Mouse (Mus musculus) ovary, adult 18-20 months (tissue): ENCODE data around the gene Nr2c1.

Source experiments
- DNase-seq: peaks from one replicate; pipeline ENCODE4 v3.0.0; 2022; ENCODE audit warnings: low spot score, mixed read lengths

The Nr2c1 gene

DNA sequence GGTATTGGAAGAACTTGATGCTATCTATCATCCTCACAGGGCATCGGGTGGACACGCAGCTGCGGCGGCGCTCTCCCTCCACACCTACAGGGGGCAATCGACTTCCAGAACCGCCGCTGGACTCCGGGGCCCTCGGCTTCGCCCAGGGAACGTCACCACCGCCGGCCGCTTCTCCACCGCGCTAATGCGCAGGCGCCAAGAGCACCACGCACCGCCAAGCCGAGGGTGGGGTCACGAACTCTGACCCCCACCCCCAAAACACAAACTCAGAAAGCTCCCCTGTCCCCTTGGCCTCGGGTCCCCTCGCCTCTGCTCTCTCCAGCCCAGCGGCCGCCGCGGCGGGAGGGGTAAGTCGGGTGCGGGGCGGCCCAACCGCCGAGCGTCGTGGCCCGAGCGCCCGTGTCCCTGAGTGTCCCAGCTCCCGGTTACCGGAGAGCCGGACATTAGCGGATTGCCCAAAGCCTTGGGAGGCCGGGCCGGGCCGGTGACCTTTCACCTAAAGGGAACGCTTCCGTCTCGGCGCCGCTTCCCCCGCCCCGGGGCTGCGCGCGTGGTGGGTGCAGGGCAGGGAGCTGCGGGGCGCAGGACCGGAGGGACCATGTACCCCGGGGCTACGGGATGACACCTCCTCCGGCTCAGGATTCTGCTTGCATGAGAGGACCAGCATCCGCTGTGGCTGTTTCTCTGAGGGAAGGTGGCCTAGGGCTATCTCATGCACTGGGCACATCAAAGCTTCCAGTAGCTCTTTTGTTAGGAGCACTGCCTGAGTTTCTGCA, at the start of gene Nr2c1:
Nr2c1 (plus strand) TSS at position 268 of the 776 bp plus-strand sequence.
- DNase-seq, result peak; percentile 84

DNA sequence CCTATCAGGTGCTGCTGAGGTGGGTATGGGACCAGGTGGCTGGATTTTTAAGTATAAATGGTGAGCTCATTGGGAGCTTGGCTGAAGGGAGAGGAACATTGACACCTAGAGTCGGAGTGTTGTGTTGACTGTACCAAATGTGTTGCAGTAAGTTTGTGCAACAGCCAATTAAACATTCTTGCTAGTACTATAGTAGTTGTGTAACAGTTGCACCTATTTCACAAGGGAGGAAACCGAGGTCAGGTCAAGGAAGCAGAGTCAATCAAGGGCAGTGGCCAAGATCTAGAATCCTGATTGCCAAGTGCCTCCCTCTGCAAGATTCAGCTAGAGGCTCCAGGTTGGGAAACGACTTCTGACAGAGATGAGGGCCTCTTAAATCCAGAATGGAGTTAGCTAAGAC, 49.7 kb upstream of the Nr2c1 start:
- DNase-seq, result no peak

DNA sequence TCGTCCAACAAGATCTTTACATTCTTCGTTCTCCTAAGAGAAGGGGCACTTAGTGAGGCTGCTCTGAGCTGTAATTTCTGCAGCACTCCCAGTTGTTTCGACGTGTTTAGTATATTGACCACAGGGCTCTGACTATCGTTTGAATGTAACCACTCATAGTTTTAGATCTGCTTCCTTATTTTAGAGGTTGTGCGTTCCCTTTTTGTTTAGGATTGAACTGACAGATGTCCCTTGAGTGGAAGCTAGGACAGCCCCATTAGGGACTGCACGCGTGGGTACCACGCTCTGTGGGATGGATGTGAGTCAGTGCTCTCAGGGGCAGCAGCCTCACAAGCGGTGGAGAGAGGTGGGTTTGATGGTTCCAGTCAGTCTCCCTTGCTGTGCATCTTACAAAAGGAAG, 42.3 kb upstream of the Nr2c1 start:
- no peak for DNase-seq

- DNase-seq, result no peak
Observed at GRCm38 (mm10) chr10:94107168-94107567, 40.7 kb upstream of the Nr2c1 start.

DNA sequence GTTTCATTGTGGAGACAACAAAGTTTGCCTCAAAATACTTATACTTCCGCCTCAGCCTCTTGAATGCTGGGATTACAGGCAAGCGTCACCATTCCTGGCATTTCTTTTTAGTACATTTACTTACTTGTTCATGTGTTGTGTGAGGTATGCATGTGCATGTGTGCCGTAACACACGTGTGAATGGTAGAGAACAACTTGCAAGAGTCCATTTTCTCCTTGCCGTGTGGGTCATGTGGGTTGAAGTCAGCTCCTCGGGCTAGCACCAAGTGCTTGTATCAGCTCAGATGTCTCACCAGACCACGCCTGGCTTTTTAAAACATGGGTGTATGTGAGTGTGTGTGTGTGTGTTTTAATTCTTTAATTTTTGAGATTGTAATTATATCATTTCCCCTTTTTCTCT, 40.2 kb upstream of the Nr2c1 start:
- no peak for DNase-seq

GRCm38 (mm10) chr10:94108791-94109190, 39.0 kb upstream of the Nr2c1 start:
- no peak for DNase-seq

GRCm38 (mm10) chr10:94110834-94111754, 36.7 kb upstream of the Nr2c1 start:
- DNase-seq, result no peak

DNA sequence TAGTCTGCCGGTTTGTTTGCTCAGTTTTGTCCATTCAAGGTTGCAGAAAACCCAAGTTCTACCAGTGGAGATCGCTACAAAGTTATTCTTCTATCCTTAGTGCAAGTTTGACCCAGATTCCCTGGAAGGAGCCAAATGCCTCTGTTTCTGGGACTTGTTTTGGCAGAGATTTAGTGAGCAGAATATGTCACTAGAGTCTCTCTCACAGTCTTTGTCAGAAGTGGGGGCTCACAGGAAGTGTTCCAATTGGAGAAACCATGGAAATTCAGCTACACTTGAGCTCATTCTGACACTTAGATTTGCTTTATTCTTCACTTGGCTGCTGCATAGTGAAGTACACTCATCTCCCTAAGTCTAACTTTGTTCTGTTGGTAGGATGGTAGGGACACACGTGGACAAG, 35.6 kb upstream of the Nr2c1 start:
- DNase-seq, result no peak

DNA sequence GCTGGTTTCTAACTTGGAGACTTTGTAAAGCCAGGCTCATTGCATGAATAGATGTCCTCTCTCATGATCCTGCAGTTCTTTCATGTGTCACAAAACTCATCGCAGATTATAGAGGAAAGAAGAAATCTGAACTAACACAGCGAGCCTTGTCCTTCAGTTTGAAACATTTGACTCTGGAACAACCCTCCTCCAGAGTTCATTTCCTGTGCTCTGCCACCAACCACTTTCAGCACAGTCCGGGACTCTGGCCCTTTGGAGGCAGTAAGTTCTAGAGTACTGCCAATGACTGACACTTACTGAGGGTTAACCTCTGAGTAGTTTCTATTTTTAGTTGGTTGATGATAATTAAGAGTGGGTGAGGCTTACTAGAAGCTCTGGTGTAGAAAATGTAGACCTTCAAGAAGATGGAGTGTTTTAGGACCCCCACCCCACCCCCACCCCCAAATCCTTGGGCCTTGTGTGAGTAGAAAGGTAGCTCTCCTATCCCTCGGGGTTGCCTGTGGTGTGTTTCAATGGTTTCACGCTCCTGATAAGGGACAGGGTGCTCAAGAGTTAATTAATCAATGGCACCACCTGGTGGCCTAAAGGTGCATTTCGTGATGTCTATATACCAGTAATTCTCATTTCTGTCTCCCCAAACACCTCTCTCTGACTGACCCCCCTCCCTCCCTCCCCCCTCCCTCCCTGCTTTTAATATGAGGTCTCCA, 31.8 kb upstream of the Nr2c1 start:
- peak; percentile 26 for DNase-seq

DNA sequence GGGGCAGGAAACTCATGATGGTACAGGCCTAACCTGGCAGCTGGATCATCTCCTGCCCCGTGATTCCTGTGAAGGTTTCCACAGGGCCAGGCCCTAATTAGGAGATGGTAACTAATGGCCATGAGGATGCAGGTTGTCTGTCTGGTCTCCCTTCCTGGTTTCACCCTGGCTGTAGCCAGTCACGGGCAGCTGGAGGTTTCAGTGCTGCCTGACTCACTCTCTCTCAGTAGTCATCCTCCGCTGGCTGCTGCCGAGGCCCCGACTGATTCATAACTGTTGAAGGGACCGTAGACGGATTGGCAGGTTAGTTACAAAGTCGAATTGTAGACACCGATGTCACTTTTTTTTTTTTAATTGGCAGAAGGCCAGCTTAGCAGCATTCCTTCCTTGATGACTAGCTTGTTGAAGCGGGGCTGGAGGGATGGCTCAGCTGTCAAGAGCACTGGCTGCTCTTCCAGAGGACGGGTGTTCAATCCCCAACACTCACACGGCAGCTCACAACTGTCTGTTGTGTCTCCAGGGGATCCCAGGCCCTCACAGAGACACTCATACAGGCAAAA, 31.0 kb upstream of the Nr2c1 start:
- no peak for DNase-seq

DNA sequence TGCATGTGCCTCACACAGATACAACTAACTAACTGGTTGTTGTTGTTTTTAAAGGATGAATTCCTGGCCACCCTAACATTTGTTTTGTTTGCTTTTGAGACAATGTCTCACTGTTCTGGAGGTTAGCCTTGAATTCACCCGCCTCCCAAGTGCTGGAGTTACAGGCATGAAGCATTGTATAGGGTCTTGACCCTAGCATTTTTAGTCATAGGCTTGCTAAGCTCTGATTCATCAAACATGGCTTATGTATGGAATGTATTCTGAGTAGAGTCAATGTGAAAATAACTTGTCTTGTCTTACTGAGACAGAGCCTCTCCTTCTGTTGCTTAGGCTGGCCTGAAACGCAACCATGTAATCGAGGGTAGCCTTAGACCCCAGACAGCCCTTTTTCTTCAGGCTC, 29.9 kb upstream of the Nr2c1 start:
- DNase-seq, result no peak

GRCm38 (mm10) chr10:94118993-94119392, 28.8 kb upstream of the Nr2c1 start:
- DNase-seq, result no peak

- DNase-seq, result no peak
Observed at GRCm38 (mm10) chr10:94120676-94121075, 27.1 kb upstream of the Nr2c1 start.

GRCm38 (mm10) chr10:94122595-94122994, 25.2 kb upstream of the Nr2c1 start:
- DNase-seq, result no peak

DNA sequence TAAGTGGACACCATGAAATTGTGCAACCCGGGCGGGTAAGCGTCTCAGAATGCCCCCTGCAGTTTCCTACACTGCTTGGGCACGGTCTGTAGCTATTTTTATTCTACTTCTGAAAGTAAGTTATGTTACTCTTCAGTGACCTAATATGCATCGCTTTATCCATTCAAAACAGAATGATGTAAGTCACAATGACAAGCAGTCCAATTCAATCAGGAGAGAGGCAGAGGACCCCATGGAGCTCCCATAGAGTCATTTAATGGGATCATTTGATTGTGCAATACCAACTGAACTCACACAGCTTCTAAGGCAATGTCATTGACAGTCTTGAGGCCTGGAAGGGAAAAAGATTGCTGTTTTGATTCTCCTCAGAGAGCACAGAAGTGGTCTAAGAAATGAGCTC, 24.2 kb upstream of the Nr2c1 start:
- no peak for DNase-seq

- no peak for DNase-seq
Observed at GRCm38 (mm10) chr10:94124376-94124775, 23.4 kb upstream of the Nr2c1 start.

GRCm38 (mm10) chr10:94129680-94130119, 18.1 kb upstream of the Nr2c1 start:
- DNase-seq, result peak; percentile 7

DNA sequence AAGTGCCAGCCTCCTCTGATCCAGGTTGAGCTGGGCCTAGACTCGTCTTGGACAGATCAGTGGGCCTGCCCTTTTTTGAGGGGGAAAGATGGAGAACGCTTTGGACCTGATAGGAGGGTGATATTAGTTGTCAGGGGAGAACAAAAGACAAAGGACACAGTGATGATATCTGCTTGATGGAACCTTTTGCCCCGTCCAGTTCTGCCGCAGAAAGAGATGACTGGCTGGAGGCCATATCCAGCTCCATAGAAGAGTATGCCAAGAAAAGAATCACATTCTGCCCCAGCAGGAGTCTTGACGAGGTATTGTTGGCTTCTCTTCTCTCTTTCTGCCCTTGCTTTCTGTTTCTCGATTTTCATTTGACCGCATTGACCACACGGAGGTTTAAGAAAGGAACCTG, 14.7 kb upstream of the Nr2c1 start:
- no peak for DNase-seq

- DNase-seq, result no peak
Observed at GRCm38 (mm10) chr10:94133674-94134073, 14.1 kb upstream of the Nr2c1 start.

DNA sequence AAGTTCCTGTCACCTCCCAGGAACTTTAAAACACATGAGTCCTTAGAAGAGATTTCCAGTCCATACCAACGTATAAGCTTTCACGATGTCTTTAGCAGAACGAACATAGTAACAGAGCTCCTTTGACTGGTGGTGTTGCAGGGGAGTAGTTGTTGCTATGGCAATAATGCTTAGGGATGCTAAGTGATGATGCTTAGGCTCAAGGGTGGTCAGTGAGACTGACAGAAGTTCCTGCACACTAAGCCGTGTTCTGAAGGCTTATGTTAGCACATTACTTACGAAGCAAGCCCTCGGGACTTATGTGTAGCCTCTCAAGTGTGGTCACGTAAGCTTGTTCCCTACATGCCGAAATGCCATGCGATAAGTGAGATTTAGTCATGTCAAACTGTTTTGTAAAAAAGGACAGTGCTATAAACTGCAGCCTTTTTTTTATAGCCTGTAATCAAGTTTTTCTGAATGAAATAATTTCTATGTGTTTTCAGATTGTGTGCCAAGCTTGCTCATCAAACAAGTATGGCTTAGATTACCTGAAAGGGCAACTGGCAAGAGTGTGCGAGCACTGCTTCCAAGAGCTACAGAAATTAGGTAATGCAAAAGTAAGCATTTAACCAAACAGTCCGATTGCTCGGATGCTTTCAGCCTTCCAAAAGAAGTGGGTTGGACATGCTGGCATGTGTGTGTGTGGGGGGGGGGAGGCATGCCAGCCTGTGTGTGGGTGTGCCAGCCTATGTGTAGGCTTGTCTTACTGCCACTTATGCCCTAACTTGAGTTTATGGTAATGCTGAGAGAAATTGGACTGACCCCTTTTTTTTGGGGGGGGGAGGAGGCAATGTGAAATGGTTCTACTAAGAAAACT, 13.1 kb upstream of the Nr2c1 start:
- no peak for DNase-seq

DNA sequence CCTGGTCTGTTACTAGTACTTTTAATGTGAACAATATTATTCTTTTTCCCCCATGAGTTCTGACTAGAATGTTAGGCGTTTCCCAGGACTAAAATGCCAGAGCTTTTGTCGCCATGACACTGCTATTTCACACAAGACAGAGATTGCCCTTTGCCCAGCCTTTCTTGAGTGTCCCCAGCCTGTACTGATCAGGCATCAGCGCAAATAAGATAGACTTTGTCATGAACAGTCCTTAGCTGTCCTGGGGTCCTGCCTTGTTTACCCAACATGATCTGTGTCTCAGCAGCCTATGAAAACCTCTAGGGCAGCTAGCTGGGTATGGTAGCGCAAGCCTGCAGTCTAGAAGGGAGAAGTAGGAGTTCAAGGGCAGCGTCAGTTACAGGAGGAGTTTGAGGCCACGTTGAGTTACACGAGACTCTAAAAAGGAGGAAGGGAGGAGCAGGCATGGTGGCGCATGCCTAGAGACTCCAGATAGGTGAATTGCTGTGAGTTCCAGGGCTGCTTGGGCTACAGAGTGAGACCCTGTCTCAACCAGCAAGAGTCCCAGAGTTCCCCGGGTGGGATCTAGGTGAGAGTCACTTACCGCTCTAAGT, 8.8 kb upstream of the Nr2c1 start:
- no peak for DNase-seq
